ENCODE assay signal across 21 mouse cellular contexts in genomic region chr5:75398820-75399219, GRCm38 (mm10).
"Had no signal": no experiment of that assay in that cellular context is flagged by ENCODE, and none has a peak within 500 bp of the region (broad histone marks: within the 10 kb centered on the region; RNA-seq: fewer than 3 reads in every experiment).

No protein-coding gene starts in this region.

- H3K27ac ChIP-seq: gastrocnemius, adult 2 months; heart, adult 2 months; heart, embryonic 13.5 days; heart, embryonic 15.5 days; hindbrain, embryonic 13.5 days; hindbrain, embryonic 15.5 days; hindbrain, postnatal 0 days; kidney, embryonic 15.5 days; kidney, postnatal 0 days; left cerebral cortex, adult 2 months; limb, embryonic 10.5 days; limb, embryonic 12.5 days; liver, embryonic 13.5 days had no signal

- H3K27me3 ChIP-seq: heart, embryonic 15.5 days; hindbrain, embryonic 13.5 days; hindbrain, embryonic 15.5 days; kidney, embryonic 15.5 days; limb, embryonic 12.5 days; liver, embryonic 13.5 days had no signal

- H3K36me3 ChIP-seq: heart, embryonic 13.5 days; heart, embryonic 15.5 days; hindbrain, embryonic 13.5 days; hindbrain, embryonic 15.5 days; kidney, embryonic 15.5 days; limb, embryonic 10.5 days; limb, embryonic 12.5 days; liver, embryonic 13.5 days had no signal

- H3K4me1 ChIP-seq: heart, embryonic 13.5 days; heart, embryonic 15.5 days had no signal

- DNase-seq: gastrocnemius, adult 2 months; gastrocnemius, postnatal 14 days; gastrocnemius, postnatal 36 days; heart, adult 11 months; heart, adult 2 months; heart, postnatal 14 days; heart, postnatal 36 days; kidney, adult 11 months; kidney, postnatal 14 days; liver; liver, embryonic 13.5 days had no signal

- H3K4me3 ChIP-seq: gastrocnemius, adult 2 months; heart, adult 2 months; heart, embryonic 13.5 days; heart, embryonic 15.5 days; hindbrain, embryonic 13.5 days; hindbrain, embryonic 15.5 days; kidney, embryonic 15.5 days; left cerebral cortex, adult 2 months; limb, embryonic 10.5 days; limb, embryonic 12.5 days; liver, embryonic 13.5 days had no signal
